Mouse (Mus musculus) heart, postnatal 25 days (tissue): ENCODE measurements around the gene Cadm3. TPM values are rescaled to one million over a fixed set of nuclear protein-coding genes. Genes with fewer than 3 reads are reported as not detected.

Source experiments
- DNase-seq: peaks from one replicate; pipeline ENCODE4 v3.0.0; 2022; ENCODE audit warnings: low spot score
- intact Hi-C: fragments of 180-260 bp; cut with DNase I; formaldehyde crosslinking; loops from one replicate; pipeline ENCODE4 v1.15.1; 2025
- total RNA-seq, 2 experiments: library from RNA; stranded (reverse); gene quantifications; 2 replicates each; pipeline ENCODE4 v1.2.3; 2021

The Cadm3 gene
- 1 to 10 TPM; 2.2 to 3.1 TPM for total RNA-seq

DNA sequence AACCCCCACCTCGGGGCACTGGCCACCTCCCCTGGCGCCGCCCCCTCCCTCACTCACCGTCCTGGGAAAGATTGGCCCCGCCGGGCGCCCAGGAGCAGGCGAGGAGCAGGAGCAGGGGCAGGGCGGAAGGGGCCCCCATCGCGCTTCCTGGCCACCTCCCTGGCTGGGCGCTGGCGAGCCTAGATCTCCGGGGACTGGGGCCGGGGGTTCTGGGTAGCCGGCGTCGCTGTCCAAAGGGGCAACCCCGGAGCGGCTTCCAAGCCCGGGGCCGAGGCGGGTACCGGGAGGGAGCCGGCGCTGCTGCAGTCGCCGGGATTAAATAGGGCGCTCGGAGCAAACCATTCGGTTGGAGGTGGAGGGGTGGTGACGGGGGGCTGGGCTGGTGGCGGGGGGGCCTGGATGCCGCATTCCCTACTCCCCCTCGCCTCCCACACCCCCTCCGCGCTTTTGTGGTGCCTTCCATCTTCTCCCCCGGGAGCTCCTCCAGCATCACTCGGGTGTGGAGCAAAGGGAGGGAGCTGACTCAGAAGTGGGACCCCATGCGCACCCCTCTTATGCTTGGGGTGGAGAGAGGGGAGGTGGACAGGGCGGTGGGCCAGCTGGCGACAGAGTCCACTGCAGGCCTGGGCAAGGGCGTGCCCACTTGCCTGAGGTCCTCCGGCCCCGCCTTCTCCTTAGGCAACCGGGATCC is at the start of gene Cadm3:
Gene Cadm3, minus strand, starts transcription at position 340 of the 691 bp plus-strand sequence.
- DNase-seq, result no peak
- intact Hi-C loops, result no loop called here

DNA sequence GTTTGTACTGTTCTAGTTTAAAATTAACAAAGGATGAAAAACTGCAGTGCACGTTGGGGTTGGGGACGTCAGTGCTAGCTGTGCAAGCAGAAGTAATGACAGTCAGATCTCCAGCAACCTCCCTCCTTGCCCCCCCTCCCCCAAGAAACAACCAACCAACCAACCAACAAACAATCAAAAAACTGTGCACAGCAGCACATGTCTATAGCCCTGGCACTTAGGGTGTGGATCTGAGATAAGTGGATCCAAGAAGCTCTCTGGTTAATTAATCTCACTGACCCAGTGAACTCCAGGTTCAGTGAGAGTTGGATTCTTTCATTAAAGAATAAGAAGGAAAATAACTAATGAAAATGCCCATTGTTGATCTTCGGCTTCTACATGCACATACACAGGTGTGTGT is 47.1 kb upstream of the Cadm3 start:
- no peak for DNase-seq
- intact Hi-C loops, result no loop called here

DNA sequence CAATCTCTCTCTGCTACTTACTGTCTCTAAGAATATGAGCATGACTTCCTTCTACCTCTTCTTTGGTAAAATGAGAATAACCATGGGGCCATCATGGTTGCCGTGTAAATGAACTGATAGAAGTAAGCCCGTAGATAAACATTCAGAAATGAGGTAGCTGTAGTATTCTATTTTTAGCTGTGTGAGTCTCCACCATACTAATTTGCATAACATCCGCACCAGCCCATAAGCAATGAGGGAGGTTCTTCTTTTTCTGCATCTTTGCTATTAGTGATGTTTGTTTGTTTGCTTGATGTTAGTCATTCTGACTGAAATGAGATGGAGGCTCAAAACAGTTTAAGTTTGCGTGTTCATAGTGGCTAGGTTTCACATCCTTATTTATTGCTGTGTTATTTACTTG is 44.4 kb upstream of the Cadm3 start:
- intact Hi-C loops, result no loop called here
- no peak for DNase-seq

DNA sequence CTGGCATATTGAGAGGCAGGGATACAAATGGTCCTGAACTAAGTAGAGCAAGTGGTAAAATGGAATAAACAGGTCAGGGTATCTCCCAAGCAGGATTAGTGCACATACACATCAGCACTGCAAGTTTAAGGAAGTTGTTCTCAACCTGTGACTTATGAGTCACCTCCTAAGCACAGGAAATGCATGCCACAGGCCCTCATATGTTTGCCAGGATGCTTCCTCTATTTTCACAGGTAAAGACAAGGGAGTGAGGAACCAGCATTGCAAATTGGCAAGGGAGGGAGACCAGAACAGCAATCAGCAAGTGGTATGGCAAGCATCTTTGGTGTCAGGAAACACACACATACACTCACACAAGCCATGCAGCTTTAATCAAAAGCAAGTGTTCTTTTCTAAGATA is 41.6 kb upstream of the Cadm3 start:
- no peak for DNase-seq
- intact Hi-C loops, result no loop called here

DNA sequence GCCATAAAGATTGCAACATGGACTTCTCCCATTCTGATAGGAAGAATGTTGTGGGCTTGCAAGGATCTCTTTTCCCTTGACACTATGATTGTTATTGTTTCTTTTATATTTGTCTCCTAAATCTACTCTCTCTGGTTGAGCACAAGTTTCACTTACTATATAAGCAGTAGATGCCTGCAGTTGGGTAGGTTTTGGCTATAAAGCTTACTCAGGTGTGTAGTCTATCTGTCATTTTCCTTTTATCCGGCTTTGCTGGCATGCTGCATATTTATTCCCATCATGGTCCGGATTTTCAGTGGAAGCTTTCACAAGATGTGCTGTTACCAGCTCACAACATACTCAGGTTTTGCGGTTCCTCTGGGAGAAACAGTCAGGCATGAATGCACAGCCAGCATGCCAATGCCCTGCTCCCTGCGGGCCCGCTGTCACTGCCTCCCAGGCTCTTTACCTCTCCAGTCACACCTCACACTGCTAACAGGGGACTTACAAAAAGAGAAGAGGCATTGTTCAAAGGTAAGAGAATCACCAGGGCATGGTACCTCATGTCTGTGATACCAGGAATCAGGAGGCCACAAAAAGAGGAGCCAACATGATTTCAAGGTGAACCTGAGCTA is 37.3 kb upstream of the Cadm3 start:
- intact Hi-C loops, result no loop called here
- DNase-seq, result no peak

DNA sequence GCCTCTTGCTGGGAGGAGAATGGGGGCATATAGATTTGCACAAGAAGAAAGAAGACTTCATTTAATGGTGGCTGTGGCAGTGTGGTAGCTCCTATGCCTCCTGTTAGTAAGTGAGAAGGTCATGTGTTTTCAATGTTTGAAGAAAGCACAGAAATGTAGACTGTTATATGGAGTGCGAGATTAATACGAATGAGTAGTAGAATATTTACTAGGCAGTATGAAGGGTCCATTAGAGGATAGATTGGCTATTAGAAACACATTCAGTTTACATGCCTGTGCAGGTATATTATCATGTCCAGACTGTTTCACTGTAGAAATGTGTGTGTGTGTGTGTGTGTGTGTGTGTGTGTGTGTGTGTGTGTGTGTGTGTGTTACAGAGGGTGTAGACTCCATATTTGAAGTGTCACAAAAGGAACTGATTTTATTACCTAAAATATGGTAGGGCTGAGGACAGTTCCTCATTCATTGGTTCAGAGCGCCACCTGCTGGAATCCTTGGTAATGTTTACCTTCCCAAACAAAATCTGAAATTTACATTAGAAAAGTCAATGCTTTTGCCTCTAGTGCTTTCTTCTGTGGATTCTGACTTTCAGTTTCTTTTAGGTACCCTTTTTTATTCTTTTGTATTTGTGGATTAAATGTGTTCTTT is 31.0 kb upstream of the Cadm3 start:
- intact Hi-C loops, result loop anchor here (2.0 kb wide), 3 partner anchors 60 to 990 kb away; no protein-coding TSS in a partner anchor
- DNase-seq, result no peak

DNA sequence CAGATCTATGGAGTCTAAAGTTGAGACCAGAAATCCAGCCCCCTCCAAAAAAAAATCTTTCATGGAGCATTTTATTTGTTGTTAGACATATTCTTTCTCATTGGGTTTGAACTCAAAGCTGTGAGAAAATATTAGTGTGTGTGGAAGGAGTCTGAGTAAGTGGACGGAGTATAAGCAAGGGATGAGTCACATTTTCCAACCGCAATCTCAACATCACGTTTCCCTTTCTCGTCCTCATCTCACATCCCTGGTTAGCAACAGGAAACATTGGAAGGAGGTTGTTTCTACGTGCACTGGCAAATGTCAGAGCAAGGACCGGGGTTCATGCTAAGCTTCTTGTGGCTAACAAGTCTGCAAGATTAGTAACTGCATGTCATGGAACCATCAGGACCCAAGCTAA is 24.3 kb upstream of the Cadm3 start:
- no peak for DNase-seq
- intact Hi-C loops, result no loop called here

- no peak for DNase-seq
- intact Hi-C loops, result no loop called here
Measured at GRCm38 (mm10) chr1:173389901-173390401, 22.5 kb upstream of the Cadm3 start.

- DNase-seq, result no peak
- intact Hi-C loops, result no loop called here
Measured at GRCm38 (mm10) chr1:173389431-173389830, 21.9 kb upstream of the Cadm3 start.

DNA sequence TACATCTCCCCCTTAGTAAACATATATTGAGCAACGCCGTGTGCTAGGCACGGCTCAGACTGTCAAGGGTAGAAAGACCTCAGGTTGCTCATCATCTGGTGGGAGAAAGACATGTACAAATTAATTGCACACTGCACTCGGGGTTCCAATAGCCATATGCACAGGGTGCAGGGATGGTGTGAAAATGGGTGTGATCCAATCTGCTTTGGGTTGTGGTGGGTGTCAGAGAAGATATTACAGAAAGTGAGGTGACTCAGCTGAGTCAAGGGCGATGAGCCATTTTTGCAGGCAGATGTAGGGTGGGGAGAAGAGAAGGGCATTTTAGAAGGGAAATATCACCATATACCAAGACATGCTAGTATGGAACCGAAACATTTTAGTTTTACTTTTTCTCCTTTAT is 13.9 kb upstream of the Cadm3 start:
- intact Hi-C loops, result no loop called here
- DNase-seq, result no peak

DNA sequence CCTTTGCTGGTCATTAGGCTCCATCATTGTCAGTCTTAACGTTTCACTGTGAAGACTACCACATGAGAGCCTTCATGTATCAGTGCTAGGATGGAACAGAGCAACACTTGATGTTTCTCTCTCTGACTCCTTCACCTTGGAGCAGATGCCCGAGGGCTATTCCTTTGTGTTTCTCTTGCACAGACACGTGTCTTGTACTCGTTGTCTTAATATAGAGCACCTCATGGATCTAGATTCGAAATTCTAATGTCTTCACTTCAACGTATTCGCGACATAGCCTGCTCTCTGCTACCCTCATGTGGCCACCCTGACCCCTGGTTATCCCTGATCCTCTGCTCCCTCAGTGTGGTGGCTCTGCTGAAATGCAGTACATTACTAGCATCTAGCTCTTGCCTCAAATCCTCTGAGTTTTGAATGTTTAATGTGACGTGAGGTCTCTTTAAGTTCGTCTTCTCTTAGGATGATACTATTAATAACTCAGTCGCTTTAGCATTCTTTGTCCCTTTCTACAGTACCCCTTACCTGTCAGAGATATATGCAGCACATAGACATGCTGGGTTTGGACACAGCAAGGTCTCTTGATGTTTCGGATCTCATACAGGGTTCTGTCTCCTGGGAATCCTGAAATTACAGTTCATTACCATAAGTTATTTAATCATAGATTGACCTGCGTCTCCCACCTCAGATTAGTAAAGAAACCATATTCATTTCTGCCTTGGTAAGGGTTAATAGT is 10.1 kb upstream of the Cadm3 start:
- intact Hi-C loops, result loop anchor here (5.0 kb wide), 3 partner anchors 40 to 965 kb away; no protein-coding TSS in a partner anchor
- peak; percentile 11 for DNase-seq

GRCm38 (mm10) chr1:173374020-173374419 is 6.5 kb upstream of the Cadm3 start:
- no peak for DNase-seq
- intact Hi-C loops, result no loop called here

DNA sequence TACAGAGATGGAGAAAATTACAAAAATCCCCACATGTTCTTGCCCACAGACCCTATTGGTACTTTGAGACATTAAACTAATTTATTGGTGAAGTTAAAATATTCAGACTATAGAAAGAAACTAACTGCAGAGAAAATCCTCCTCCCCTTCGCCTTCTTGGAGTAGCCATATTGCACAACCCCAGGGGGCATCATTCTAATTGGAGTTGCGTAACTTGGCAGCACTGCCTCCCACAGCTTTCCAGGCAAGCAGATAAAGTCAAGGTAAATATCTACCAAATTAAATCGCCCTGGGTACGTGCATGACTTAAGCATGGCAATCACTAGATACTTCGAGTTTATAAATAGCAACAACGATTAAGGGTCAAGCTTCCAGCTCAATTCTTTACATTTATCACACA is 4.1 kb upstream of the Cadm3 start:
- no peak for DNase-seq
- intact Hi-C loops, result no loop called here

- DNase-seq, result no peak
- intact Hi-C loops, result no loop called here
Measured at GRCm38 (mm10) chr1:173370456-173370855, 3.0 kb upstream of the Cadm3 start.

GRCm38 (mm10) chr1:173369611-173370010 is 2.1 kb upstream of the Cadm3 start:
- intact Hi-C loops, result no loop called here
- DNase-seq, result no peak

GRCm38 (mm10) chr1:173366701-173367355 is 667 bp downstream of the Cadm3 start:
- no peak for DNase-seq
- intact Hi-C loops, result no loop called here

DNA sequence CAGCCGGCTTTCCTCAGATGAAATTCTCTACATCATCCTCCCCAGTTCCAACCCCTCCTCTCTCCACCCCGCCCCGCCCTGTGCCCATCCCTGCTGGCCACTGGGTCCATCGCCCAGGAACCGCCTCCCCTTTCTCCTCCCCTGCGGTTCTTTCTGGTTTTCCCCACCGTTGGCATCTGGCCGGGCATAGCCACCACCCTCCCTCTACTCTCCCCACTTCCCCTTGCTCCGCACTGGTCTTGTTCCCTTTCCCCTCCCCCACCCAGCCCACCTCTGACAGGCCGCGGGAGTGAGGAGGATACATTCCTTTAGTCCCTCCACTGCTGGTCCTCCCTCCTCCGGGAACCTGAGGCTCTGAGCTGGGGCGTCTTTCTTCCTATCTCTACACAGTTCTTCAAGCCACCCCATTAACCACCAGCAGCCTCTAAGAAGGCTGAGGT is 1.5 kb downstream of the Cadm3 start:
- intact Hi-C loops, result no loop called here
- no peak for DNase-seq

DNA sequence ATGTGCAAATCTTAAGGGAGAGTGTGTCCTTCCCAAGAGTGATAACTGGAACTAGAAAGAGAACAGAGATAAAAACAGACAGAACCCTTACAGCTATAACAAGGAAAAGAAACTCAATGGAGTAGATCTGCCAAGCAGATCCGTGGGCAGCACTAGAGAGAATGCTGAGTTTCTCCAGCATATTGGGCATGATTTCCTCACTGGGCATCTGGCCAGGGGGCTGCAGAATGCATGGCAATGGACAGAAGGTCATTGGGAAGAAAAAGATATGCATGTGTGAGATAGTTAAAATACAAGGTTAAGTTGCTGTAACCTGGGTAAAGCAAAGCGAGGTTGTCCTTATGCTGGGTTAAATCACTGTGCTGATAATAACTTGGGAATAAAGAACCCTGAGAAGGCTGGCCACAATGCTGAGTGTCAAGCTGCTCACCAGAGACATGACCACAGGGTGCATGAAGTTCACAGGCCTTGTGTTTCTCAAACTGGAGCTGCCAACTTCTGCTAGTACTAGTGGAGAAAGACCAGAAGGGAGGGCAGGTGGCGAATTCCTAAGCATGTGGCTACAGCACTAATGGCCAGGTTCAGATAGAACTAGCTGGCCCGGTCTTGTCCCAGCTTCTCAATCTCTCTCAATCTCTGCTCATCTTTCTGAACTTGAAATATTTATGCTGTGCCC is 3.2 kb downstream of the Cadm3 start:
- intact Hi-C loops, result no loop called here
- no peak for DNase-seq

GRCm38 (mm10) chr1:173363436-173363835 is 4.1 kb downstream of the Cadm3 start:
- intact Hi-C loops, result no loop called here
- no peak for DNase-seq
